Mouse (Mus musculus): ENCODE data around the gene Irf1. TPM values are rescaled to one million over a fixed set of nuclear protein-coding genes. Genes with fewer than 3 reads are reported as not detected.

The Irf1 gene
- total RNA-seq, 2 experiments from 2014 or later, result 18.7 to 23.9 TPM

DNA sequence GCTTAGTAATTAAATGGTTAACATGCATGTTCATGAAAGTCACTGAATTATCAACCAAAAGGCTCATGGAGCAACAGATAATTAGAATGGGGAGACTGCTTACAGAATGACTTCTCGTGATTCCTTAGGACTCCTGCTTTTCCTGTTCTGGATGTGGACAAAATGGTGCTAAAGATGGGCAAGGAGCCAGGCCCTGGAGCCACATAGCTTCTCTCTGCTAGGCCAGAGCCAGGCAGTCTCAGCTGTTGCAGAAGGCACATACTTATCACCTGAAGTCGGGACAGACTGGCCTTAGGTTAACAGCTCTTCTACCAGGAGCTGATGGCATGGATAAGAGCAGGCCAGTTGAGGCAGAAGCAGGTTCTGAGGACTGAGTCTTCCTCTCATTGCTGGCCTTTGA, 40.9 kb downstream of the Irf1 start:
- no peak for DNase-seq

DNA sequence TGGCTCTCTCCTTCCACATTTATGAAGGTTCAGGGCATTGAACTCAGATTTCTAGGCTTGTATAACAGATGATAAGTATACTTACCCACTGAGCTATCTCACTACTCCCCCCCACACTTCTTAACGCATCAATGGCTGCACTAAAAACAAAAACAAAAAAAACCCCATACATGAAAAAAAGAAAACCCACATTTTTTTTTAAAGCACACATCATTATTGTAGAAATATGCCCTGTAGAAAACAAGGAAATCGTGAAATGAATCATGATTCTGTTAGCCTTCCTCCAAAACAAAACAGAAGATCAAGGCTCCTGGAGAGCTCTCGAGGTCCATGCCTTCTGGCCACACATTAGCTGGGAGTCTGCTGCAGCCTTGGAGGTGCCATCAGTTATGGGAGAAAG, 41.5 kb downstream of the Irf1 start:
- DNase-seq, result no peak

DNA sequence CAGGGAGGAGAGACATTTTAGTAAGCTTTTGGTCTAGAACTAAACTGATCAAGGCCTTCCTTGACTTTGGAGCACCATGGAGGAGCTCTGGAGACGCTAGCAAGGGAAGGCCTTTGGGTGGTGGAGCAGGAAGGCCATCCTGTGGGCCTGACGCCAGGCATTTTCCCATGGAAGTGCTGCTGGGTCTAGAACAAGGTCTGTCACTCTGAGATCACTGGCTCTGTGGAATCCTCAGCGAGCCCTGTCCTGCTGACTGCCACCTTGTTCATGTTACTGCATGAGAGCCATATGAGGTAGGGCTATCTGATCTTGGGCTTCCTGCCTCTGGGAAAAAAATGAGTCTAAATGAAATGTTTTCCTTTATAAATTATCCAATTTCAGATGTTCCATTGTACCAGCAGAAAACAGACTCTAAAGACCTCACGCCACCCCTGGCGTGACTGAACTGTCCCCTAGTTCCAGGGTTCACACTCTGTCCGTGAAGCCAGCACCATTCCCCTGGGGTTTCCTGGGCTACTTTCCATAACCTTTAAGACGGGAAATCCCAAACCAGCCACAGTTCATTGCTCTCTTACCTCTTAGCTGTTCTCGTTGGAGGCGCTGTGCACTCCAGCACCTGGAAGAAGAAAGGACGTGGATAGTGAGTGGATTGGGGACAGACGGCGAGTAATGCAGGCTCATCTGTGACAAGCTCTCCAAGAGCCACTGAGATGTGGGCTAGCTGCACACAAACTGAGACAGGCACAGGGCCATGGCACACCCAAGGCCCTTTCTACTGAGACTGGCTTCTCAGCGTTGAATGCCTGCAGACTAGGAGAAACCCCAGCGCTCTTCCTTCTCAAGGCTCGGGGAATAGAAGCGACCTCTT, 43.4 kb downstream of the Irf1 start:
- peak; percentile 82 to 87 for DNase-seq

DNA sequence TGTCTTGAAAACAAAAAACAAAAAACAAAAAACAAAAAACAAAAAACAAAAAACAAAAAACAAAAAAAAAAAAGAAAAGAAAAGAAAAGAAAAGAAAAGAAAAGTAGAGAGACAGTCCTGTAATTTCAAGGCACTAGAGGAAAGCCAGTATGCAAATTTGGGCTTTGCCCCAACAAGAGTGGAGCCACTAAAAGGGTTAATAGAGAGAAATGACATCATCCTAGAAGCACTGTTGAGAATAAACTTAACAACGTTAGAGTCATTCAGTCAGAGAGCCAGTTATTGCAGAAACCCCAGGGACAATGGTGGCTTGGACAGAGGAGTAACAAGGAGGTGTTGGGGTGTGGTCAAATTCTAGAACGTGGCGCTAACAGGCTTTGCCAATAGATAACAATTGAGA, 45.0 kb downstream of the Irf1 start:
- DNase-seq, result peak in 1 of 2 experiments; percentile 46

DNA sequence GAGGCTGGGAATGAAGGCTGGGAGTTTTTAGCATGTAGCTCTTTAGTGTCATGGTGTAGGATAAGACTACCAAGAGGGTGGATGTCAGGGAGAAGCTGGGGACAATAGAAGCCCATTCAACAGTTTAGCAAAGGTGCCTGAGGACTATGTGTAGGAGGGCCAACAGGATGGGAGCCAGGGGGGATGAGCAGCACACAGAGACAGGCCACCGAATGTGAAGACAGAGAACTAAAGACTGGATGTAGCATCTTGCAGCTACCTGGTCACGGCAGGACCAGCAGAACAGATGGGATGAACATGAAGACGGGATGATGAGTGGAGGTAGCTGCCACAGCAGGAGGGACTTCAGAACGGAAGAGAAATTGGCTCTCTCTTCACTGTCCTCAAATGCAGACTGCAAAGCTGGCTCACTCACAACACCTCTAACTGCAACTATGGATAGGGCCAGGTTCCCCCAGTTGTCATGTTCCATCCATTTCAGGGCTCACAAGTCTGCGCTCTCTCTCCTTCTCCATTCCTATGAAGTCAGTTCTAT, 47.1 kb downstream of the Irf1 start:
- no peak for DNase-seq

DNA sequence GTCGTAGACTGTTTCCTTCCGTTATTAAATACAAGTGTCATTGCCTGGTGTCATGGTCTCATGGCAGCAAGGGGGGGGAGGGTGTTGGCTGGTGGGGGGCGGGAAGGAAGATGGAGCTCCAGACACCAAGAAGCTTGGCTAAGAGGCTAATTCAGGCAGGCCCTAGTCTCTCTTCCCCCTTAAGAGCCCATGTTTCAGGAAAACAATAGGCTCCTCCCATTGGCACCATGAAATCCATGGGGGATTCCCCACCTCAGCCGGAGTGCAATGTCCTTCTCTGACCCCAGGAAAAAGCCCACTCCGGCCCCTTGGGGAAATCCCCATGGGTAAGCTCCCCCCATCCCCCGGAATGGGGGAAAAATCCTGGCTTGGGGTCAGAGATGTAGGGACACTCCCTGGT, 49.0 kb downstream of the Irf1 start:
- DNase-seq, result peak; percentile 63 to 69

DNA sequence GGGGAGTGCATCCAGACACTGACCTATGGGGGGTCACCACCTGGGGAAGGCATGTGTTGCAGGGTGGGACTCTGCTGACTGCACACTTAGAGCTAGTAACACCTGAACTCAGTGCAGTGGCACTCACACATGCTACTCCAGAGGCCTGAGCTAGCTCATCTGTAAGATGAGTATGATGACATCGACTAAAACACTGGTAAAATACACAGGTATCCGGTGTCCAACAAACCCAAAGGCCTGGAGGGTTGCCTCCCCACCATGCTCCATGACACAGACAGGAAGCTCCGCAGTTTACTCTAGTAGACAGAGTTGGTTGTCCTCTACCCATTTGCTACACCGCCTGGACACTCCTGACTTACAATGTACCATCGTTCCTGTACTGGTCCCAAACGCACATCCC, 49.7 kb downstream of the Irf1 start:
- no peak for DNase-seq

DNA sequence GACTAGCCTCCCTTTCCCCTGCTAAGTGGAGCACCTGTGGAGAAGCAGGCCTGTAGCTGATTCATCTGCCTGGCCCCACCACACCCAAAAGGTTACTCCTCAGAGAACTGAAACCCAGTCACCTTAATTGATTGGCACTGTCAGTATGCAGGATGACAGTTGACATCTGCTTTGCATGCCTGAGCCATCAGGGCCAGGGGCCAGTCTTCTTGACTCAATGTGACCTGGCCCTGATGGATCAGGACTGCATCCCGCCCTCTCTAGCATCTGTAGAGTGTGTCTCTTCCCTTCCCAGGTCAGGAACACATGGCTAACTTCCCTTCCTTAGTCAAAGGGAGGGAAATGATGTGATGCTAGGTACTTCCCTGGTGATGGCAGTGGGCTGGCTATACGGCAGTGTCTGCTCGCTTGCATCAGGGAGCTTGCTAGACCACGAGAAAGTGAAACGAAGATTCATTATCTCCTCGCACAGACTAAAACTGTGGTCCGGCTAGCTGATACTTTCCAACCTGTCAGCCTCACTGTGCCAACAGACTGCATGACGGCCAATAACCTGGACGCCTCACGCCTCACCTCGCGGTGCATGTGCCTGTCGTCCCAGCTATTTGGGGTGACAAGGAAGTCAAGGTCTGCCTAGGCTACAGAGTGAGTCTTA, 50.8 kb downstream of the Irf1 start:
- no peak for DNase-seq

DNA sequence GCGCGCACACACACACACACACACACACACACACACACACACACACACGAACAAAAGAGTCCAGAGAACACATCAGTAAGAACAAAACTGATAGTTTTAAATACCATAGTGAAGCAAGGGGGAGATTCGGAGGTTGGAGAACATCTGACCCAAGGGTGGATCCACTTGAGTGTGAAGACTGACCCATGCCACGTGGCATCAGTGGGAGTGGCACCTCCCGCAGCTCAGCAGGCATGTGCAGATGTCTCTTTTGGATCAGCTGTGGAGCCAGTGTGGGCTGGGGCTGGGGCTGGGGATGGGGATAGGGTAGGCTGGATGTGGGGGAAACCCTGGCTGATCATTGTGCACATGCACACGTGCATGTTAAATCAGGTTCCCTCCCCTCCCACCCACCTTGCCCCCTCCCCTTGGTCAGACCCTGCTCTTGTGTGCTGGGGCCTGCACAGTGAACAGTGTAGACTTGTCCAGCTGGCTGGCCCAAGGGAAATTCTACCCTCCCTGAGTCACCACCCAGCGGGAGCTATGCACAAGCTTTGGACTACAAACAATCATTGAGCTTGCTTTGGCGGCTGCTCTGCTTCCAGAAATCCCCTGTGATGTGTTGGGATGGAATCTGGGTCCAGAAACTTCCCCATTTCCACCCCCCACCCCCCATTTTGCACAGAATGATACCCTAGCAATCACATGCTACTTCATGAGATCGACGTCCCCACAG, 51.6 kb downstream of the Irf1 start:
- DNase-seq, result peak in 1 of 2 experiments; percentile 67

DNA sequence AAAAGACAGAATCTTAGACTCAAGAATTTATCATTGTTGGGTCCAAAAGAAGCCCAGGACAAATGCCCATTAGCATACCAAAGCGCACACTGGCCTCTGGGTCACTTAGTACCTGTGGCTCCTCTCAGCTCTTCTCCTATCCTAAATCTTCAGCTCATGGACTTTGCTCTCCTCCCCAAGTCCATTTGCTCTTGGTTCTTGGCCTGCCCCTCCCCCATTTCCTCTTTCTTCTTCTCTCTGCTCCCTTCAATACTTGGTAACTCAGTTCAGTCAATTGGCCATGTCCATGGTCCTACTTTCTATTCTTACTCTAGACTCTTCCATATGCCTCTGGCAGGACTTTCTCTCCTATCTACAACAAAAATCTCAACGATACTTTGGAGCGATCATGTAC, 52.1 kb downstream of the Irf1 start:
- DNase-seq, result no peak

DNA sequence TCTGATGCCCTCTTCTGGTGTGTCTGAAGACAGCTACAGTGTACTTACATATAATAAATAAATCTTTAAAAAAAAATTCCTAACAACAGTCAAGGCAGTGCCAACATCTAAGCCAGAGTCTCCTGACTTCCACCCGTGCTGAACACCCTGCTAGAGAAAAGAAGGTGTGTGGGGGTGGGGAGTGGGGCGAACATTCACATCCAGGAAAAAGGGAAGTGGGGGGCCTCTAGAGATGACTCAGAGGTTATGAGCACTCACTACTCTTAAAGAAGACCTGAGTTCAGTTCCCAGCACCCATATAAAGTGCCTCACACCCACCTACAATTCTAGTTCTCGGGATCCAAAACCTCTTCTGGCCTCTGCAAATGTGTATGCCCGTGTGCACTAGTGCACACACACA, 55.6 kb downstream of the Irf1 start:
- no peak for DNase-seq

Small RNA genes within 50 kb of the gene (microRNA-seq; reads per million reads assigned to microRNA genes)
- 0.38 to 1.4 reads per million in 2 experiments for gene Mir7671

Other genes starting within 250 kb of the Irf1 start
- gene Kif3a, start 202.6 kb upstream of the Irf1 start, total RNA-seq (2021), result 10 to 100 TPM in 1 of 2 experiments, 1 to 10 TPM in 1; 8.4 to 11.2 TPM
- not detected for gene Il4, start 151.3 kb upstream of the Irf1 start, total RNA-seq (2021)
- gene Il13, start 135.3 kb upstream of the Irf1 start, total RNA-seq (2021), result not detected
- 1 to 10 TPM; 8.0 to 8.6 TPM for gene Rad50, start 62.7 kb upstream of the Irf1 start, total RNA-seq (2021)
- gene Il5, start 49.2 kb upstream of the Irf1 start, total RNA-seq (2021), result not detected
- under 1 TPM in 1 of 2 experiments, not detected in 1; 0.30 TPM for gene Gm17334, start 3.2 kb downstream of the Irf1 start, total RNA-seq (2021)
- gene Gm12216, start 89.2 kb downstream of the Irf1 start, total RNA-seq (2021), result 1 to 10 TPM; 2.5 to 2.6 TPM
- 10 to 100 TPM; 18.8 to 22.7 TPM for gene Slc22a5, start 121.6 kb downstream of the Irf1 start, total RNA-seq (2021)
- 1 to 10 TPM; 1.0 to 1.7 TPM for gene Slc22a21, start 210.3 kb downstream of the Irf1 start, total RNA-seq (2021)

Data from heart, adult 18-20 months (tissue).